Mouse (Mus musculus) monocyte, adult 2 months (primary cell): ENCODE results near the gene Ptpdc1.

ENCODE experiments used
- DNase-seq, 2 experiments: peaks; one replicate each; pipeline ENCODE4 v3.0.0; 2022; ENCODE audit warnings: low spot score in 2 of 2, low read depth in 1 of 2

Ptpdc1 gene

GRCm38 (mm10) chr13:48586496-48586895 lies 39.0 kb downstream of the Ptpdc1 start:
- DNase-seq = no peak

DNA sequence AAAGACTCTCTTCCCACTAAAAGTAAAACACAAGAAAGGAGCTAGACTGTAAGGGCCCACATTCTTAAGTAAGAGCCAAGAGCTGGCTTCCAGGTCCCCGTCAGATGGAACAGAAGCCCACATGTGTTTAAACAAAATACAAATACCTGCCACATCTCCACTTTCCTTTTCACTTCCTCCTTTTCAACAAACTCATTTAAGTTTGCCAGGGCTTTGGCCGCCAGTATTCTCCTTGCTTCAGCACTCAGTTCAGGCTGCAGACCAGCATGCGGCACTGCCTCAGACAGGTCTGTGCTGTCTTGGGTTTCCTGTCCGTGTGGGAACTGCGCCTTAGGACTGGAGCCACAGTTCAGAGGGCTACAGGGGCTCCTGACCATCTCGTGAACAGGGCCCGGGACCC lies 39.7 kb downstream of the Ptpdc1 start:
- DNase-seq = no peak

DNA sequence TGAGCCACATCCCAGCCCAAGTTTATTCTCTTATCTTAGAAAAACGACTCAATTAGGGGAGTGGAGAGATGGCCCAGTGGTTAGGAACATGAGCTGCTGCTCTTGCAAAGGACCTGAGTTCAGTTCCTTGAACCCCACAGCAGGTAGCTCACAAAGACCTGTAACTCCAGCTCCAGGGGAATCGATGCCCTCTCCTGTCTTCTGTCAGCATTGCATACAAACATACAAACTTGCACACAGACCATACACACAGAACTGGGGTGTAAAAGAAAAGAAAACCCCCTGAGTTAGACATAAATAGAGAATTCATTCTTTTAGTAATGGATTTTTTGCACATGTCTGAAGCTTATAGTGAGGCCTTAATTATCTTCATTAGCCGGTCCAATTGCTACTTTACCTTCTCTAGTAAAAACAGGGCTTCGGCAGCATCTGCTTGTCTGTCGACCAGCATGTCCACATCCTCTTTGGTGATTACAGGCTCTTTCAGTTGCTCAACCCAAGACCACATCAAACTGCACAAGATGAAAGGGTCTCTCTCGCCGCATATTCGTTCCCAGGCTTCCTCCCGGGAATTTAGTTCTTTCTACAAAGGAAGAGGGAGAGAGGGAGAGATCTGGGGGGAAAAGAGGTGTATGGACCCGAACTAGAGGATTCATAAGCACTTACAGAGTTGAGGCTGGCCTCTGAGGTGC lies 42.6 kb downstream of the Ptpdc1 start:
- DNase-seq = no peak

DNA sequence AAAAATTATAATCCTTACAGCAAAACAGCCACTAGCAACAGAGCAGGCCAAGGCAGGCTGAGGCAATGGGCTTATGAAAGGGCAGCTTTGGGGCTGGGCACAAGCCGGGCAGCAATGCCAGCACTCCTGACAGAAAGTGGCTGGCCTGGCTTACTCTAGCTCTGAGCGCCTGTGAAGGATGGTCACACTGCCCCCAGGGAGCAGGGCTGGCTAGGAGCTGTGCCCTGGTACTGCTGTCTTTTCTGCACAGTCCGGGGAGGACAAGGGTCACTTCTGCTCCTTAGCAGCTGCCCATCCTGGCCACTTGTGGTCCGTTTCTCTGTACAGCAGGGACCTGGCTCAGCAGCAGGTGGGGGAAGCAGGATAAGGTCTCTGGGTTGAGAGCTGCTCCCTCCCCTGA lies 46.8 kb downstream of the Ptpdc1 start:
- DNase-seq = no peak

GRCm38 (mm10) chr13:48577836-48578235 lies 47.6 kb downstream of the Ptpdc1 start:
- DNase-seq = no peak

DNA sequence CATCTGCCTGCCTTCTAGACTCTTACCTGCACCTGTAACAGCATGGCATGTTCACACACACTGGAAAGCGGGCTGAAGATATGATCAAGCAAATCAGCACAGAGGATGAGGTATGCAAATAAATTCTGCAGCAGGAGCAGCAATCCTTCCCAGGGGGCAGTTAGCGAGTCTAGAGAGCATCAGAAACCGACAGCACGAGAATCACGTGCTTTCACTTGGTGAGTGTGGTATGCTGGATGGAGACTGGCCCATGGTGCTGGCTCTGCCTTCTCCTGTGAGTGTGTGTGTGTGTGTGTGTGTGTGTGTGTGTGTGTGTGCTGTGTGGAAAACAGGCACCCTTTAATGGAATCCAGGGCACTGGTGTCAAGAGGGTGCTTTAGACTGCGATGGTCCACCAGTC lies 48.5 kb downstream of the Ptpdc1 start:
- DNase-seq = no peak

DNA sequence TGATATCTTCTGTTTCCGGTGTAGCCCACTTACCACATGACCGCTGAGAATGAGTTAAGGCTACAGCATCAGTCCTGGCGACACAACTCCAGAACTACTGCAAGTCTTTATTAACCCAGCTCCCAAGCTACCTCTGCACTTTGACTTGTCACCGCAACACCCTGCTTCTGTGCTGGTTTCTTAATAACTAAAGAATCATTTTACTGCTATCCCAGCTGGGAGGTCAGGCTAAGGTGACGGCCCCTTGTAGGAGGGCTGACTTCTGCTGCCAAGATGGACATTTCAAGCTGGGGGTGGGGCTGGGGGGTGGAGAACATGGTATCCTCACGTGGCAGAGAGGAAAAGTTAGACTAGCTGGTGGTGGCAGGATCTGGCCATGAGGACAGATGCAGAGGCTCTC lies 50.7 kb downstream of the Ptpdc1 start:
- no peak for DNase-seq

DNA sequence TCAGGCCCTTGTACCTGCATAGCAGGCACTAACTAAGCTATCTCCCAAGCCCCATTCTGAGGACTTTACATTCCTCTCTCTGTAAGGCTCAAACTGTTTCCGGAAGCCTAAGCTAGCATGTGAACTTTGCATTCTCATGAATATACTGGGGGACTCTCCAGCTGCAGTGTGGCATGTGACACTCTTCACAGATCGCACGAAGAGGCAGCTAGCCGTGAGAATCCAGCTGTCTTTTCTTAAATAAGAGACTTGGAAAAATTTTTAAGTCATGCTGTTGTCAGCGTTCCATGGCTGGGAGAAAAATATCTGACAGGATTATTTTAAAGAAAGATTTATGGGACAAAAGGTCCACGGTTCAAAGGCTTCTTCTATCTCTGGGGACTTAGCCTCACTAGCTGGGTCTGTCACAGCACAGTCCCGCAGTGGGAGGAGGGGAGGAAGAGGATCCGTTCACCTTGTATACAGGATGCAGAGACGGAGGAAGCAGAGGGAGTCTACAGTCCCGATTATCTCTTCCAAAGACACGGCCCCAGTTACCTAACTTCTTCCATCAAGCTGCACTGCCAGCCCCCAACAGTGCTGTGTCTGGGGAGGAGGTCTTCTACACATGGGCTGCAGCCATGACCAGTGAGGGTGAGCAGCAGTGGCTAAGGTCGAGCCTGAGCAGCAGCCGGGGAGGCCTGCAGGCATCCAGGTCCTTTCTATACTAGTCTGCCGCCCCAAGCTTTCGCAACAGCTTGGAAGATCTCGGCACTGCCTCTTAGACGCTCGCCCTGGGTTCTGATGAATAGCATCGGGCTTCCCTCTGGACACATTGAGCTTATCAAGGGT lies 51.7 kb downstream of the Ptpdc1 start:
- DNase-seq = no peak

GRCm38 (mm10) chr13:48572127-48572526 lies 53.3 kb downstream of the Ptpdc1 start:
- DNase-seq = peak in 1 of 2 experiments; percentile 22

DNA sequence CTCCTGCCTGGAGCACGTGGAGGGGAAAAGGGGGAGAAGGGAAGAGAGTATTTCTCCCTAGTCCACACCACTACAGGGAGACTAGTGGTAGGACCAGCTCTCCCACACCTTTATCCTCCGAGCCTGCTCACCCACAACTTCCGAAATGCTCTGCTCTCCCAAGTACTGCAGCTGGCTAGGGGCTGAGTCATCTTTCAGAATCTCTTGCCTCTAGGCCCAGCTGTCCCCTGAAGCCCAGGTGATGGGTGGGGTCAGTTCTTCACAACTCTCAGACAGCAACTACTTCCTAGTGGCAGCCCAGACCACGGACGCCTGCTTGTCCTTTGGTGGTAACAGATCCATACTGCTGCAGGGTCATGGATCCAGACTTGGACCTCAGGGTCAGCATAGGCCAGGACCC lies 54.2 kb downstream of the Ptpdc1 start:
- no peak for DNase-seq

GRCm38 (mm10) chr13:48569576-48570132 lies 55.8 kb downstream of the Ptpdc1 start:
- DNase-seq = no peak

- no peak for DNase-seq
Observed at GRCm38 (mm10) chr13:48567646-48568045, 57.8 kb downstream of the Ptpdc1 start.

DNA sequence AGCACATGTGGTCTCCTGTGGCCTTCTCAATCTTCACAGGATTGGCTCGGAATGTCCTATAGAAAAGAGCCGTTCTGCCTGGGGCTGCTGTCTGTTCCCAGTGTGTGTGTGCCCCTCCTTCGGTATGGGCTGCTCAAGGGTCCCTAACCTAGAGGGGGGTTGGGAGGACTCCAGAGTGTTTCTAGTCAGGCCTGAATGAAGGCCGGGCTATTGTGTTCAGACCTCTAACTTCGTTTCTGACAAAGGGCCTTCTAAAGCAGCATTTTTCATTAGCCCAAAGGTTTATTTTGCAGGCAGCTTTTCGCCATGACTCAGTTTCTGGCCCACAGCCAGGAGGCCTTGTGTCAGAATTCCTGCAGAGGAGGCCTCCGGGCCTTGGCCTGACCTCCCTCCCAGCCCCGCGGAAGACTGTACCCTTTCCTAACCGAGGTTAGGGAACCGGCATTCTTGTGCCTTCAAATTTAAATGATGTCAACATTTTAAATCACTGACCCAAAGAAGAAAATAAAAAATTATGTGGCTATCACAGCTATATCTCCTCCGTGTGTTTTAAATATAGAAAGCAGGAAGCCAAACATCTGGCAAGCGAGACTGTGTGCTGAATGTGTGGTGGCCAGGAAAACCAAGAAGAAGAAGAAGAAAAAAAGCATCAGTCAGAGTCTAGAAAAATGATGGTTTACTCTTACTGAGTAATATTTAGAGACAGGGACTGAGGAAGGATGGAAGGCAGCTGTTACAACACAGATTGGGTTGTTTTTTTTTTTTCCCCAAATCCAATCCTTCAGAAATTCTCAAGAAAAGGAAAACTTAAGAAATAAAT lies 59.1 kb downstream of the Ptpdc1 start:
- DNase-seq = no peak

DNA sequence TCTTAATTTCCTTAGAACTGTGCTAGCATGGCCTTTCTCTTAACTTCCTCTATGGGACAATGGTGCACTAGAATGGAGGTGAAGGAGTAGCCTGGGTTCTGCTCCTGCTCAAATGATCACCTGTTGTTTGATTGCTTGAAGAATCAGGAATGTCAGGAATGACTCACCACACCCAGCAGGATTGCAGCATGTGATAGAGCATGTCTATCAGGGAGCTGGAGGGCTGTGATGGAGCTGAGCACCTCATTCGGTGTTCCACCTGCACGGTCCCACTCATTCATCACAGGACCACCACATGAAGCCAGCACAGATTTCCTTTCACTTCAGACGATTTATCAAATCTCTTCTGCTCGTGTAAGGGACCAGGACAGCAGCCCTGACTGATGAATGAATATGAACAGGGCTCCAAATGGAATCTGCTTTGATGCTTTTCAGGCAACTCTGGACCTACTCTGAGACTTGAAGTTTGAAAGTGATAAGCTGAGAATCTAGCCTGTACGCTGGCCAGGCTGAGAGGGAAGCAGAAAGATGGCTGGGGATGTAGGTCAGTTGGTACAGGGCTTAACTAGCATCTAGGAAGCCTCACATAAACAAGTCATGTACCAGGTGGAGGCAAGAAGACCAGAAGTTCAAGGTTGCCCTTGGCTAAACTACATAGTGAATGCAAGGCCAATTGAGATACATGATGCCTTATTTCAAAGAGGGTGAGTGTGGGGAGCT lies 60.4 kb downstream of the Ptpdc1 start:
- no peak for DNase-seq

GRCm38 (mm10) chr13:48562336-48562735 lies 63.1 kb downstream of the Ptpdc1 start:
- no peak for DNase-seq

GRCm38 (mm10) chr13:48561481-48561880 lies 64.0 kb downstream of the Ptpdc1 start:
- no peak for DNase-seq

GRCm38 (mm10) chr13:48555976-48556375 lies 69.5 kb downstream of the Ptpdc1 start:
- no peak for DNase-seq

DNA sequence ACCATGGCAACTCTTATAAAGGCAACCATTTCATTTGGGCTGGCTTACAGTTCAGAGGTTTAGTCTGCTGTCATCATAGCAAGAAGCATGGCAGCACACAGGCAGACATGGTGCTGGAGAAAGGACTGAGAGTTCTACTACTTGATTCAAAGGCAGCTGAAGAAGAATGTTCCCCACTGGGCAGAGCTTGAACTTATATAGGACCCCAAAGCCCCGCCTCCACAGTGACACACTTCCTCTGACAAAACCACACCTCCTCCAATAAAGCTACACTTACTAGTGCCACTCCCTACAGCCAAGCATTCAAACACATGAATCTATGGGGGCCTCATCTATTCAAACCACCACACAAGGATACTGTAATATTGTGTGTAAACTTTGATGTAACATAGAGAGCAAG lies 70.9 kb downstream of the Ptpdc1 start:
- no peak for DNase-seq

DNA sequence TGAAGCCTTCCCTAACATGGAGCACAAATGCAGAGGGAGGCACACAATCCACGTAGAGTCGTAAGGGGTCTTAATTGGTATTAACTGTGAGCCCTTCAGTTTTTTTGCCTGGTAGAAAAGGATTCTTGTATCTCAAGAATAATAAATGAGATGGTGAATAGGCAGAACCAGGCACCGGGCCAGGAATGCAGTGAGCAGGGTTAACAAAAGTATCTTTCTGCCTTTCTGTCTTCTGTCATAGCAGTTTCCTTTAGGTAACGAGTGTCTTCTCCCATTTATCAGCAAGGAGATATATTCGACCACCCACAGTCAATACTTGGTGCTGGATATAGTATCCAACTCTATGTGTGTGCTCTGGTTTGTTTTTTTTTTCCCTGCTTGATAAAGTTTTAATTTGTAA lies 72.0 kb downstream of the Ptpdc1 start:
- no peak for DNase-seq

DNA sequence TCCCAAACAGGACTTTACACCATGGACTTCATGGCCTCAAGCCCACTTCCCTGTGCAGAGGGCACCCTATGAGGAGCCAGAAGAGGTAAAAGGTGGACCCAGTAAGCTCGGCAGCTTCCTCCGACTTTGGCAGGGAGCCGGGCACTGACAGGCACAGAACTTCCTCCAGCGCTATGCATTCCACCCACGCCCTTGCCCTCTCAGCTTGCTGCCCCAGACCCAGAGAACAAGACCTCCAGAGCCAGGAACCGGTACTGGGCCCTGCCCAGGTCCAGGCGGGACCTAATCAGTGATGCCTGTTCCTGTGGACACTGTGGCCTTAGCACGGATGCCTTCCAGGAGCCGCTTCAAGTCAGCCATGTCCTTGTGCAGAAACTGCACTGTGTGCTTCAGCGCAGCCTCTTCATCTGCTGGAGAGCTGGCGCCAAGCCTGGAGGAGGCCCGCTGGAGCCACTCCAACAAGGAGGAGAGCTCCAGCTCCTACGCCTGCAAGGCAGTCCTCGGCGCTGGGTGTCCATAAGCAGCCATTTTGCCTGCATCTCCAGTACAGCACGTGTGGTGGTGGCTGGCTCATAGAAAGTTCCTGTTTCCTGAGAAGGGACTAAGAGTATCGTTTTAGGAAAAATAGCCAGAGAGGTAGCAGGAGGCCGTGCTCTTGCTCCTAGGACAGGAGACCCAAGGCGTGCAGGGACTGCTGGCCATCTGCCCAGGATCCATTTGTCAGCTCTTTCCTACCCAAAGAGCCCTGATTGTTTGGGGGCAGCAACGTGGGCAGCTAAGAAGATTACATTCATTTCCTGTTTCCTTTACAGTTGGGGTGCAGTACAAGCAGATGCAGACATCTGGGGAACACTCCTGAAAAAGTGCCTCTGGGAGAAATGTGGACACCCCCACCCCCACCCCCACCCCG lies 73.0 kb downstream of the Ptpdc1 start:
- peak; percentile 18 to 25 for DNase-seq
